Mouse (Mus musculus): ENCODE measurements at regions not wholly inside any gene's neighbourhood (a gene's known extent, or its start where the extent isn't known, plus 50 kb on each side); places are given as distances from the start of the nearest gene placed in this dataset.
"Not testable (repeated sequence)": the region's sequence is repeated elsewhere in the genome, so short reads cannot be mapped to it uniquely, and the experiment has no call there.

- Histone ChIP-seq H3K27ac (ENCODE audit: insufficient read depth, low read depth, low read length) (no peak overlapping the region), H3K4me1 (ENCODE audit: control insufficient read depth, insufficient read depth, low read length) (no peaks in the 10 kb centered on the region), H3K4me3 (ENCODE audit: insufficient read depth, low read length) (no peak overlapping the region)
- no peak for TF ChIP-seq CTCF (IDR thresholded peaks at IDR 0.05; ENCODE audit: low read depth, low read length)
- TF ChIP-seq POLR2A (IDR thresholded peaks at IDR 0.05; ENCODE audit: borderline replicate concordance, low read depth, low read length): no peak
These were observed 235.0 kb downstream of the 3100002H09Rik start for GRCm38 (mm10) chr4:124375581-124375980.

DNA sequence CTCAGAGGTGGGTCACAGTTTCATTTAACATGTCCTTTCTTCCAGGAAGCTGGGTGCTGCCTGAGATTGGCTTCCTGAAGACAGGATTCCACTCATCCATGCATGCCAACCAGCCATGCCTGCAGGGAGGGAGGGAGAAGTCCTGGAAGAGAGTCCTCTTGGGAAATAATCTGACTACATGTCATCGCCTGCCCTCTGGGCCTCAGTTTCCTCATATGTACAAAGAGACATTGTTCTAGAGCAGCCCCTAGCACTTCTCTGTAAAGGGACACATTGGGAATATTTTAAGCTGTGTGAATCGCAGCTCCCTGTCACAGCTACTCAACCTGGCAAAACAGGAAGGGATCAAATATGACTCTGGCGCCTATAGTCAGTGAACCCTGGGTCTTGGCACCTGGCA, 241.8 kb downstream of the 3100002H09Rik start:
- Histone ChIP-seq H3K4me1 (ENCODE audit: control insufficient read depth, insufficient read depth, low read length) (no peaks in the 10 kb centered on the region), H3K27ac (ENCODE audit: insufficient read depth, low read depth, low read length) (no peak overlapping the region), H3K4me3 (ENCODE audit: insufficient read depth, low read length) (no peak overlapping the region)
- TF ChIP-seq CTCF (IDR thresholded peaks at IDR 0.05; ENCODE audit: low read depth, low read length) (no peak), POLR2A (IDR thresholded peaks at IDR 0.05; ENCODE audit: borderline replicate concordance, low read depth, low read length) (no peak)

DNA sequence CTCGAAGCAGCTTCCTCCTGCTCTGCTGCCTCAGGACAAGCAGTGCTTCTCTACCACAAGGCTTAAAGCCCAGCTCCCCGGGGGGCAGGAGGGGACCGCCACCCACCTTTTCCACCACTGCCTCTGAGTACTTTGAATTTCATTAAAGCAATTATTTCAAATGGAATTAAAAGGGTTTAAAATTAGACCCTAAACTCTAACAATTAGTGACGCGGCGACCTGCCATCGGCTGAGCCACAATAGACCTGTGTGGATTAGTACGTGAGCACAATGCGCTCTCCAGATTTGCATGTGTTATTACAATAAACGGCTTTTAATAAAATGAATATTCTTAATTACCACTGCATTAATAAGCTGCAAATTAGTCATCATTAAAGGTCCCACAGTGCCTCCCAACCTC, 242.5 kb downstream of the 3100002H09Rik start:
- TF ChIP-seq POLR2A (IDR thresholded peaks at IDR 0.05; ENCODE audit: borderline replicate concordance, low read depth, low read length) (no peak), CTCF (IDR thresholded peaks at IDR 0.05; ENCODE audit: low read depth, low read length) (no peak)
- no peak overlapping the region for H3K27ac ChIP-seq (ENCODE audit: insufficient read depth, low read depth, low read length)
- no peak overlapping the region for H3K4me3 ChIP-seq (ENCODE audit: insufficient read depth, low read length)
- H3K4me1 ChIP-seq (ENCODE audit: control insufficient read depth, insufficient read depth, low read length): no peaks in the 10 kb centered on the region

DNA sequence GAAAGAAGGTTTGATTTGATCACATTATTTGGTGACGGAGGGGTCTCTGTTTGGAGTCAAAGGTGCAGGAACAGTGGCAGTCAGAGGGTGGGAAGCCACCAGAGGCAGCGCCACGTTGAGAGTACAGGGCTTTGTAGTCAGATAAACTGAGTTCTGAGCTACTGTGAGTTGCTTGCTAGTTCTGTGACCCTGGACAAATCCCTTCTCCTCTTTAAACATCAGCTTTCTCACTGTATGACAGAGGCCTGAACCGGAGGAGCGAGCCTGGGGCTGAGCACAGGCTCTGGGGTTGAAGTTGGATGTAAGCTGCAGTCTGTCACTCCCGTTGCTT, 250.1 kb downstream of the 3100002H09Rik start:
- H3K27ac ChIP-seq (ENCODE audit: insufficient read depth, low read depth, low read length): no peak overlapping the region
- no peak overlapping the region for H3K4me3 ChIP-seq (ENCODE audit: insufficient read depth, low read length)
- TF ChIP-seq POLR2A (IDR thresholded peaks at IDR 0.05; ENCODE audit: borderline replicate concordance, low read depth, low read length): no peak
- no peak for TF ChIP-seq CTCF (IDR thresholded peaks at IDR 0.05; ENCODE audit: low read depth, low read length)
- H3K4me1 ChIP-seq (ENCODE audit: control insufficient read depth, insufficient read depth, low read length): no peaks in the 10 kb centered on the region

- Histone ChIP-seq H3K4me1 (ENCODE audit: control insufficient read depth, insufficient read depth, low read length) (no peaks in the 10 kb centered on the region), H3K4me3 (ENCODE audit: insufficient read depth, low read length) (no peak overlapping the region), H3K27ac (ENCODE audit: insufficient read depth, low read depth, low read length) (no peak overlapping the region)
- TF ChIP-seq POLR2A (IDR thresholded peaks at IDR 0.05; ENCODE audit: borderline replicate concordance, low read depth, low read length): no peak
- no peak for TF ChIP-seq CTCF (IDR thresholded peaks at IDR 0.05; ENCODE audit: low read depth, low read length)
These were observed 250.7 kb downstream of the 3100002H09Rik start for GRCm38 (mm10) chr4:124359707-124360577.

GRCm38 (mm10) chr4:124358456-124358855, 252.1 kb downstream of the 3100002H09Rik start:
- H3K27ac ChIP-seq (ENCODE audit: insufficient read depth, low read depth, low read length): not testable (repeated sequence)

GRCm38 (mm10) chr4:124350361-124350760, 260.2 kb downstream of the 3100002H09Rik start:
- Histone ChIP-seq H3K4me1 (ENCODE audit: control insufficient read depth, insufficient read depth, low read length) (no peaks in the 10 kb centered on the region), H3K4me3 (ENCODE audit: insufficient read depth, low read length) (no peak overlapping the region), H3K27ac (ENCODE audit: insufficient read depth, low read depth, low read length) (no peak overlapping the region)
- TF ChIP-seq CTCF (IDR thresholded peaks at IDR 0.05; ENCODE audit: low read depth, low read length) (no peak), POLR2A (IDR thresholded peaks at IDR 0.05; ENCODE audit: borderline replicate concordance, low read depth, low read length) (no peak)

More at GRCm38 (mm10) chr4:124358456-124358855, 252.1 kb downstream of the 3100002H09Rik start:
- not testable (repeated sequence) for H3K4me3 ChIP-seq (ENCODE audit: insufficient read depth, low read length); H3K4me1 ChIP-seq (ENCODE audit: control insufficient read depth, insufficient read depth, low read length)

DNA sequence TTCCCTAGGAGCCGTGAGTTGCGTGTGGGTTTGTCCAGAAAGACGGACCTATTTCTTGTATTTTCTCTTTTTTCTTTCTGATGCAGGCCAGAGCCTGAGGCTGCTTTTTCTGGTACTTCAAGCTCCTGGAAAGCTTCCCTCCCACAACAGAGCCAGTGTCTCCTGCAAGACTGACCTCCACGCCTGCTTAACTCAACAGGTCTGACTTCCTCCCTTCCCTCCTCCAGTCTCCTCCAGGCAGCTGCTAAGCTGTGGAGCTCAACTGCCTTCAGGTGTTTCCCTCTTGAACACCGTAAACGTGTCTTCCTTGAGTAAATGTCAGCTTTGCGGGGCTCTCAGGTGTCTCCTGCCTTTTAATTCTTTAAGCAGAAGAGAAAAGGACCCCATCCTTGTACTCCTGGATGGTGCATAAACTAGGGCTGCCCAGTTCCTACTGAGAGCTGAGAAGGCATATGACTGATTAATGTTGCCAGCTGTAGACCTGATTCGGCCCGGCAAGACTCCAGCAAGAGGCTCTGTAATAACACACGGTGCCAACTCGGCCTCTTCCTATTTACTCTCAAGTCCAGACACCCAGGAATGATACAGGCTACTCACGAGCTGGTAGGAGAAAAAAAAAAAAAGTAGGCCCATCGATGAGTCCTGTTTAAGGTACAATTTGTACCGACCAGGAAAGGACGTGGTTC, 260.9 kb downstream of the 3100002H09Rik start:
- H3K27ac ChIP-seq (ENCODE audit: insufficient read depth, low read depth, low read length): no peak overlapping the region
- TF ChIP-seq POLR2A (IDR thresholded peaks at IDR 0.05; ENCODE audit: borderline replicate concordance, low read depth, low read length): no peak
- TF ChIP-seq CTCF (IDR thresholded peaks at IDR 0.05; ENCODE audit: low read depth, low read length): no peak
- H3K4me1 ChIP-seq (ENCODE audit: control insufficient read depth, insufficient read depth, low read length): no peaks in the 10 kb centered on the region
- H3K4me3 ChIP-seq (ENCODE audit: insufficient read depth, low read length): no peak overlapping the region

DNA sequence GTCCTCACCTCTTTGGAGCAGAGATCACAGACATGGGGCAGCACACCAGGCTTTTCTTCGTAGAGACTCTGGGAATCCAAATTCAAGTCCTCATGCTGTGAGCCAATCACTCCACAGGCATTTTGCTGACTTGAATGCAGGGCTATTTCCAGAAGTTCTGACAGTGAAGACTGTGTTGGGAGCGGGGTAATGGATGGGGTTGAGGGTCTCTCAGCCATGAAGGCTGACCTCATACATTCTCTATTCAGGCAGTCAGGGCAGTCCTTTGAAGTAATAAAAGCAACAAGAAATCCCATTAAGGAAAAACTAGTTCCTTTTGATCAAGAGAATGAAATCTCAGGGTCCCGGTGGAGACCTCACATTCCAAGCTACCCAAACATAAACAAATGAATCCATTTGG, 261.5 kb downstream of the 3100002H09Rik start:
- H3K4me1 ChIP-seq (ENCODE audit: control insufficient read depth, insufficient read depth, low read length): no peaks in the 10 kb centered on the region
- TF ChIP-seq POLR2A (IDR thresholded peaks at IDR 0.05; ENCODE audit: borderline replicate concordance, low read depth, low read length) (no peak), CTCF (IDR thresholded peaks at IDR 0.05; ENCODE audit: low read depth, low read length) (no peak)
- no peak overlapping the region for H3K4me3 ChIP-seq (ENCODE audit: insufficient read depth, low read length)

GRCm38 (mm10) chr4:124340073-124340472, 270.5 kb downstream of the 3100002H09Rik start:
- no peak overlapping the region for H3K27ac ChIP-seq (ENCODE audit: insufficient read depth, low read depth, low read length)
- H3K4me1 ChIP-seq (ENCODE audit: control insufficient read depth, insufficient read depth, low read length): no peaks in the 10 kb centered on the region
- no peak for TF ChIP-seq CTCF (IDR thresholded peaks at IDR 0.05; ENCODE audit: low read depth, low read length)
- no peak for TF ChIP-seq POLR2A (IDR thresholded peaks at IDR 0.05; ENCODE audit: borderline replicate concordance, low read depth, low read length)
- H3K4me3 ChIP-seq (ENCODE audit: insufficient read depth, low read length): no peak overlapping the region

More for the DNA sequence above, 261.5 kb downstream of the 3100002H09Rik start:
- H3K27ac ChIP-seq (ENCODE audit: insufficient read depth, low read depth, low read length): no peak overlapping the region
